Mouse (Mus musculus) Muller cell, postnatal 12 days (primary cell): ENCODE data around the gene Lif.

ENCODE experiments used
- DNase-seq: peaks from one replicate; pipeline ENCODE4 v3.0.0-alpha.2; 2015; ENCODE audit errors: inconsistent ontology term

Gene Lif

GRCm38 (mm10) chr11:4298615-4299014 is 41.3 kb downstream of the Lif start:
- DNase-seq, result peak; percentile 67

- DNase-seq, result peak; percentile 98
Measured at GRCm38 (mm10) chr11:4299191-4299590, 41.8 kb downstream of the Lif start.

- peak; percentile 72 for DNase-seq
Measured at GRCm38 (mm10) chr11:4299735-4300474, 42.5 kb downstream of the Lif start.

DNA sequence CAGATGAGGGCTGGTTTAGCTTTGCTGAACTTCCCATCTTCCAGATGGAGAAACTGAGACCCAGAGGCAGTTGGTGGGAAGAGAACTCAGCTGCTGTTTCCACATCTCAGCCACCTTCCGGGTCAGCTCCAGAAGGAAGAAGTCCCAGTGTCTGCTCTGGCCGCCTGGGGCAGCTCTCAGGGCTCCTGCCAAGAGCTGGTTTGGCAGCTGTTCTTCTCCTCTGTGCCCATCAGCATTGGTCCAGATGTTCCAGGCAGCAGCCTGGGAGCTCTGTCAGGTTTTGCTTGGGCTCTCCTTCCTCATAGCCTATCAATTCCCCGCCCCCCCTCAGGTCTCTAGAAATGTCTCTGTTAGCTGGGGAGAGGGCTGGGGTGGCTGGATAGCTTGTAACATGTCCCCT is 43.3 kb downstream of the Lif start:
- no peak for DNase-seq

- no peak for DNase-seq
Measured at GRCm38 (mm10) chr11:4302363-4302913, 45.1 kb downstream of the Lif start.

DNA sequence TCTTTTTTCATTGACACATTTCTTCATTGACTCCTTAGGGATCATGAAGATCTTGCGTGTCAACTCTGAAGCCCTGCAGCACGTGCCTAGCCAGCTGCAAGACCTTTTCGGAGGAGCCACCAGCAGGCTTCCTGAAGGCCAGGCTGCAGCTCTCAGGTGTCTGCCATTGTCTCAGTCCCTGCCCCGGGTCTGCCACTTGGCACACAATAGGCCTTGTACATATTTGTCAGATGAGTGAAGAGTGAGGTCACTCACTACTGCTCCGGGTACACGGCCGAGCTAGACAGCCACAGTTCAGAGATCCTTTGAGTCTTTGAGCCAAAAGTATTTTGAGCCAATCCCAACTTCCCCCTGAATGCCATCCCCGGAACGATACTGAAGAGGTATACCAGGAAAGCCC is 45.7 kb downstream of the Lif start:
- DNase-seq, result peak; percentile 89

DNA sequence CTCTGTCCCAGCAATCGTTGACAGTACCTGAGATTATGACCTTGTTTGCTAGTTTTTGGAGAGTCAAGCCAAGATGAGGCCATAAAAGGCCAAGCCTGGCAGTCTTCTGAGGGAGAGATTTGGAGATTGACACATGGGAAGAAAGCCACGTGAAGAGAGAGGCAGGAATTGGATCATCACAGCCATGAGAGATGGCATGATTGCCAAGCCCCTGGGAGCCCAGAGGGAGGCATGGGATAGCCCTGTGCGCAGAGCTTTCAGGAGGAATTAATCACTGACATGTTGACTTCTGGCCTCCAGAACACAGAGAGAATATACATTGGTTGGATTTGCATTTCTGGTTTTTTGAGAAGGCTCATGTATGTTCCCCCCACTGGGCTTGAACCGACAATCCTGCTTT is 46.8 kb downstream of the Lif start:
- DNase-seq, result no peak

DNA sequence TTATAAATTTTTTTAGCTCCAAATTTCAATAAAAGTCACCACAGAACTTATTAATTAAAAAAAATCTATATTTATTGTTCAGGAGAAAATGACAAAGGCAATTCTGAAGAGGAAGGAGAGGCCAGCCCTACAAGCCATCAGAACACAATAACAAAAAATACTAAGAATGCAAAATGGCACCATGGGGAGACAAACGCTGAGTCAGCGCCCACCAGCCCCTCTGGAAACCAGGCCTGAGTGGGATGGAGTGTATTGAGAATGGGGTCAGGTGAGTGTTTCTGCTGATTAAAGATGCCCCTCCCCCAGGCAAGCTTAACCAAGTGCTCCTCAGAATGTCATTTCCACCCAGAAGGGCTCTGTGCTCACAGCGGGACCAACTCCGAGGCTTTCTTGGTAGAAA is 47.7 kb downstream of the Lif start:
- no peak for DNase-seq

DNA sequence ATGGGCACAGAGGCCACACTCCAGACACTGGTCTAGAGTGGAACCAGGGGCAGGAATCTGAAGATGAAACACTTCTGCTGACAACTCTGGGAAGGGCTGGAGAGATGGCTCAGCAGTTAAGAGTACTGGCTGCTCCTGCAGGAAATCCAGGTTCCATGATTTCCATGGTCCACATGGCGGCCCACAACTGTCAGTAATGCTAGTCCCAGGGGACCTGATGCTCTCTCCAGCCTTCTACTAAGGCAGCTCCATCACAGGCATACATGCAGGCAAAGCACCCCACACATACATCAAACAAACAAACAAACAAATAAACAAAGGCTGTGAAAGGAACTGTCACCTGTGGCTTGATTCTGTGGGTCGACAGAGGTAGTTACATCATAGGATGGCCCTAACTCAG is 48.7 kb downstream of the Lif start:
- no peak for DNase-seq

DNA sequence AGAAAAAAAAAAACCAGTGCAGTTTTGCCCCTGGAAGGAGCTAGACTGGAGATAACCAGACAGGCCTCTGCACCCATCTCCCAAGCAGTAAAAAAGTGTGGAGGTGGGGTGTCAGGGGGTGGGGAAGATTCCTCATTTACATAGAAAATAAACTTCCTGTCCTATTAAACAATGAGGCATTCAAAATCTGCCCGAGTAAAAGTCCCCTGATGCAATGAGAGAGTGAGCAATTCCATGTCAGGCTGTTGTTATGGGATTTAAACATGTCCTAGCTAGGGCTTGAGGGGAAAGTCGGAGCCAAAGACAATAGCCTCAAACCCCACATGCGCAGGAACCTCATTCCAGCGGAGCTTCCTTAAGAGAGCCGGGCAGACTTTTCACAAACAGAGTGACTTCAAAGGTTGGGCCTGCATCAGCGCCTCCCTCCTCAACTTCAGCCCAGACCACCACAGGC is 50.7 kb downstream of the Lif start:
- DNase-seq, result peak; percentile 43

GRCm38 (mm10) chr11:4308514-4309450 is 51.4 kb downstream of the Lif start:
- DNase-seq, result peak; percentile 88

DNA sequence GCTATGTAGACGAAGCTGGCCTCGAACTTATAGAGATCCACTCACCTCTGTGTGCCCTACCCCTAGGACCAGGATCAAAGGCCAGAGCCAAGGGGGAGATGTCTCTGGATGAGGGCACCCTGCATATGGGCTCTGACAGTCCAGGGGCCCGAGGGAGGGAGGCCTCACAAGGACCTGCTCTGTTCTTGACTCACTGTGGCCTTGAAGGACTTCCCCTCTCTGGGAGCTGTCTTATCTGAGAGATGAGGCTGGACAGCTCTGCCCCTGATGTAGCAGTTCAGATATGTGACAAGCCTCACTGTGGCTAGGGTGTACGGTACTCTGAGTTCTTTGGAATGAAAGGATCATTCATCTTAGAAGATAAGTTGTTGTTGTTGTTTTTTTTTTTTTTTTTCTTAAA is 52.3 kb downstream of the Lif start:
- DNase-seq, result no peak

DNA sequence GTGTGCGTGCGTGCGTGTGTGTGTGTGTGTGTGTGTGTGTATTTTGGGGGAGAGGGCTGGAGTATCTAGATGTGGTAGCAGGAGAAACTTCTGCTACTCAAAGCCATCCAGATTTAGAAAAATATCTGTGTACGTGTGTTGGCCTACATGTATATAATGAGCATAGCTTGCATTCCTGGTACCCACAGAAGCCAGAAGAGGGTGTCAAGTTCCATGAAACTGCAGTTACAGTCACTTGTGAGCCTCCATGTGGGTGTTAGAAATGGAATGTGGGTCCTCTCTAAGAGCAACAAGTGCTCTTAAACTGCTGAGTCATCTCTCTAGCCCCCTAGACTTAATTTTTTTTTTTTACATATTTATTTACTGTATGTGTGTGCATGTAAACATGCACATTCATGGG is 53.0 kb downstream of the Lif start:
- peak; percentile 62 for DNase-seq

- no peak for DNase-seq
Measured at GRCm38 (mm10) chr11:4312180-4312579, 54.8 kb downstream of the Lif start.

GRCm38 (mm10) chr11:4317287-4317686 is 59.9 kb downstream of the Lif start:
- peak; percentile 53 for DNase-seq

- no peak for DNase-seq
Measured at GRCm38 (mm10) chr11:4318011-4318410, 60.7 kb downstream of the Lif start.

- no peak for DNase-seq
Measured at GRCm38 (mm10) chr11:4319212-4319955, 62.0 kb downstream of the Lif start.

DNA sequence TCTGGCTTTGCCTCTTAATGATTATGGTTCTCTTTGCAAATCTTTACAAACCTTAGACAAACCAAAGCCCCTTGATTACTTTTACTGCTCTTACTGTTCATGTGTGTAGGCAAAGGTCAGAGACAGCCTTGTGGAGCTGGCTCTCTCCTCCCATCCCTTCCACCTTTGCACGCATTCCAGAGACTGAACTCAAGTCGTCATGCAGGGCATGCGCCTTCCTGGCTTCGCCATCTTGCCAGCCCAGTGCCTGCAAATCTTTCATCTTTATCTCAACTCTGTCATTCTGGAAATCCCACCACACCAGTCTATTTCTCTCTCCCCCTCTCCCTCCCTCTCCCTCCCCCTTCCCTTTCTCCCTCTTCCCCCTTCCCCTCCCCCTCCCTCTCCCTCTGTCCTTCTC is 63.5 kb downstream of the Lif start:
- no peak for DNase-seq
